Mouse (Mus musculus): ENCODE results near the gene Siglece.

DNA sequence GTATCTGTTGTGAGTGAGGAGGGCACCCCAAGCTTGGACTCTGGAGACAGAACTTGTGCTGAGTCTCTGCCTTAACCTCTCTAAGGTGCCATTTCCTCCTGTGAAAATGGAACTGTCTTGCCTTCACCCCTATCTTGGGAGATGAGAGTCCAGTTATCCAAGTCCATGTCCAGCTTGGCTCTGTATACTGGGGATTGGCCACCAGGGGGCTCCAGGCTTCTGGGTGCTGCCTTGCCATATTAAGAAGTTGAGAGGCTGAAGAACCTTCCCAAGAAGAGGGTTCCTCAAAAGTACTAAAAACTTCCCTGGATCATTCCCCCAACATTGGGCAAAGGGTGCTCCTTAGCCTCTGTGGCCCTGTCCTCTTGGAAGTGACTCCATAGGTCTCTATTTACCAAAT, 18.6 kb upstream of the Siglece start:
- TF ChIP-seq CTCF (IDR thresholded peaks at IDR 0.05; ENCODE audit: low read depth), result peak; percentile 71
- no peak for TF ChIP-seq EP300 (IDR thresholded peaks at IDR 0.05; ENCODE audit: low read depth)
